Mouse (Mus musculus) ES-E14 (cell line): ENCODE measurements at regions not wholly inside any gene's neighbourhood (a gene's known extent, or its start where the extent isn't known, plus 50 kb on each side); places are given as distances from the start of the nearest gene placed in this dataset.

Experiments
- DNase-seq: peaks from one replicate; pipeline ENCODE4 v3.0.0-alpha.2; 2013; ENCODE audit warnings: low read depth, low spot score
- H3K27ac ChIP-seq: 2 replicates; pipeline ENCODE4 v1.5.1; 2012; ENCODE audit warnings: low read depth, mild to moderate bottlenecking, low read length, moderate library complexity, mixed read lengths; ENCODE audit not compliant: poor library complexity, insufficient read depth, severe bottlenecking
- H3K36me3 ChIP-seq: 2 replicates; pipeline ENCODE4 v1.6.1; 2012; ENCODE audit warnings: mild to moderate bottlenecking, low read length, moderate library complexity, mixed read lengths; ENCODE audit not compliant: control insufficient read depth, poor library complexity, insufficient read depth, severe bottlenecking
- H3K4me1 ChIP-seq, 2 experiments: fragments of 150-350 bp in 1 of 2; sonication (generic) in 1 of 2; 2 replicates each; pipeline ENCODE4 v1.6.1; 2012; ENCODE audit warnings: low read length in 2 of 2, mild to moderate bottlenecking in 1 of 2, mixed read lengths in 1 of 2; ENCODE audit not compliant: control insufficient read depth in 2 of 2, insufficient read depth in 2 of 2, poor library complexity in 1 of 2
- H3K4me3 ChIP-seq, 2 experiments: fragments of 150-350 bp in 1 of 2; sonication (generic) in 1 of 2; 2 replicates each; pipeline ENCODE4 v1.5.1; 2012; ENCODE audit warnings: low read length in 2 of 2, low read depth in 1 of 2, mild to moderate bottlenecking in 1 of 2, mixed read lengths in 1 of 2; ENCODE audit not compliant: insufficient read depth in 1 of 2, poor library complexity in 1 of 2, severe bottlenecking in 1 of 2
- H3K9ac ChIP-seq: 2 replicates; pipeline ENCODE4 v1.6.1; 2012; ENCODE audit warnings: low read depth, mild to moderate bottlenecking, low read length, mixed read lengths; ENCODE audit not compliant: poor library complexity, insufficient read depth, severe bottlenecking
- H3K9me3 ChIP-seq: fragments of 150-350 bp; sonication (generic); 2 replicates; pipeline ENCODE4 v1.6.1; 2012; ENCODE audit warnings: low read depth, mild to moderate bottlenecking, low read length; ENCODE audit not compliant: control insufficient read depth, insufficient read depth
- CHD2 ChIP-seq: IDR thresholded peaks from 2 replicates; pipeline ENCODE4 v1.6.1; 2014; ENCODE audit warnings: mild to moderate bottlenecking, low read depth, low read length, inconsistent platforms
- HCFC1 ChIP-seq: IDR thresholded peaks from 2 replicates; pipeline ENCODE4 v1.6.1; 2012; ENCODE audit warnings: low read length, inconsistent platforms, borderline replicate concordance; ENCODE audit not compliant: insufficient read depth
- MAFK ChIP-seq: IDR thresholded peaks from 2 replicates; pipeline ENCODE4 v1.6.1; 2014; ENCODE audit warnings: mild to moderate bottlenecking, low read depth, low read length, inconsistent platforms; ENCODE audit not compliant: insufficient read depth
- ZC3H11A ChIP-seq: IDR thresholded peaks from 2 replicates; pipeline ENCODE4 v1.6.1; 2012; ENCODE audit warnings: low read depth, mild to moderate bottlenecking, inconsistent platforms, low read length, borderline replicate concordance
- ZNF384 ChIP-seq: IDR thresholded peaks from 2 replicates; pipeline ENCODE4 v1.6.1; 2012; ENCODE audit warnings: low read depth, low read length, inconsistent platforms
- in situ Hi-C, 2 experiments: fragments of 600-800 bp; cut with MboI; formaldehyde crosslinking; loops; one replicate each; pipeline ENCODE4 v1.15.1; 2025; ENCODE audit warnings: low sequenced_read_pairs in 2 of 2, inconsistent platforms in 1 of 2; ENCODE audit not compliant: unreplicated experiment in 2 of 2

DNA sequence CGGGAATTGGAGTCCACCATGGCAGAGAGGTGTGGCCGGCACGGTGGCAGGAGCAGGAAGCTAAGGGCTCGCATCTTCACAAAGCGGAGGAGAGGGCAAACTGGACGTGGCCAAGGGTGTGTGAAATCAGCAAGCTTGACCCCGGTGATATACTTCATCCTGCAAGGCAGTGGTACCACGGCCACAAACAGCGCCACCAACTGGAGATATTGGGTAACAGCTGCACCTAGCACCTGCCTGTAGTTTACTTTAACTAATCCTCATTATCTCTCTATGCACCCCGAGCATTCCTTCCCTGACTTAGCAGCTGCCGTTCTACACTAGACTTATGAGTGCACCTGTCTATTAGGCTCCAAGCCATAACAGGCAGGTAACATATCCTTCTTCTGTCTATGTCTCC is 251.6 kb downstream of the Suds3 start:
- DNase-seq = no peak
- H3K4me1 ChIP-seq = no peaks in the 10 kb centered on the region
- H3K27ac ChIP-seq = no peak overlapping the region
- no peak overlapping the region for H3K9ac ChIP-seq
- no peaks in the 10 kb centered on the region for H3K9me3 ChIP-seq
- no peak for TF ChIP-seq MAFK
- no peak for TF ChIP-seq HCFC1
- TF ChIP-seq ZNF384 = no peak
- no peak overlapping the region for H3K4me3 ChIP-seq
- in situ Hi-C loops = no loop called here
- no peaks in the 10 kb centered on the region for H3K36me3 ChIP-seq

- no peak for DNase-seq
- no peak overlapping the region for H3K4me3 ChIP-seq
- in situ Hi-C loops = no loop called here
- H3K9me3 ChIP-seq = no peaks in the 10 kb centered on the region
- peaks cover 0 to 1% of the 10 kb centered on the region in 2 experiments; a peak in 1 of 4 replicates for H3K4me1 ChIP-seq
- no peak for TF ChIP-seq ZC3H11A
- no peak for TF ChIP-seq CHD2
- no peak for TF ChIP-seq MAFK
- TF ChIP-seq ZNF384 = no peak
- no peak for TF ChIP-seq HCFC1
- no peak overlapping the region for H3K27ac ChIP-seq
- no peaks in the 10 kb centered on the region for H3K36me3 ChIP-seq
- H3K9ac ChIP-seq = no peak overlapping the region
Observed at GRCm38 (mm10) chr5:116852691-116853090, 261.1 kb upstream of the Srrm4 start.

DNA sequence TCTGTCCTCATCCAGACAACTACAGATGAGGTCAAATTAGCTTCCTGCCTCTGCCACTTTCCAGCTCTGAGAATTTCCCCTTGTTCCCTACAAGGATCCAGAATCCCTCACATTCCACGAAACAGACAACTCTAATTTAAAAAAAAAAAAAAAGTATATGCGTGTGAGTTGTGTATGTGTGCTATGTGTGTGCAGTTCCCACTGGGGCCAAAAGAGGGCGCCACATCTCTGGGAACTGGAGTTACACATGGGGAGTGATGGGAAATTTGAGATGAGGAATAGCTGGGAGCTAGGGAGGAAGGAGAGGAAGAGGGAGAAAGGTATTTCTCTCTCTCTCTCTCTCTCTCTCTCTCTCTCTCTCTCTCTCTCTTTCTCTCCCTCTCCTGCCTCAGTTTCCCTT is 240.3 kb upstream of the Srrm4 start:
- H3K9ac ChIP-seq = no peak overlapping the region
- in situ Hi-C loops = no loop called here
- no peak for DNase-seq
- no peaks in the 10 kb centered on the region for H3K36me3 ChIP-seq
- H3K4me3 ChIP-seq = no peak overlapping the region
- H3K4me1 ChIP-seq = no peaks in the 10 kb centered on the region
- H3K9me3 ChIP-seq = no peaks in the 10 kb centered on the region
- TF ChIP-seq ZC3H11A = no peak
- TF ChIP-seq MAFK = no peak
- no peak for TF ChIP-seq HCFC1
- no peak for TF ChIP-seq CHD2
- TF ChIP-seq ZNF384 = peak; percentile 69
- H3K27ac ChIP-seq = no peak overlapping the region

DNA sequence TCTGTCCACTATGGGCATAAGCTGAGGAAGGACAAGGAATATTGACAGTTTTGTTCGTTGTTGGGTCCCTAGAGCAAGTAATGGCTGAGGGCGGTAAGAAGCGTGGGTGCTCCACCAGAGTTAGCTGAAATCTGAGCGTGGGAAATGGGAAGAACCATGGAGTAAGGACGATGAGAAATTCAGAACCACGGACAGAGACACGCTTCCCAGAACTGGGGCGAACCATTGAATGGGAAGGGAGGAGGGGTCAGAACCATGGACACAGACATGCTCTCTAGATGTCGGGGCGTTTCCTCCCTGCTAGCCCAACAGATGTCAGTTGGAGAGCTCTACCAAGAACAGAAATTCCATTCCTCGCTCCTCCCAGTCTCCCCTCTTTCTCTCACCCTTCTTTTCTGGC is 238.2 kb upstream of the Srrm4 start:
- H3K27ac ChIP-seq = no peak overlapping the region
- in situ Hi-C loops = no loop called here

DNA sequence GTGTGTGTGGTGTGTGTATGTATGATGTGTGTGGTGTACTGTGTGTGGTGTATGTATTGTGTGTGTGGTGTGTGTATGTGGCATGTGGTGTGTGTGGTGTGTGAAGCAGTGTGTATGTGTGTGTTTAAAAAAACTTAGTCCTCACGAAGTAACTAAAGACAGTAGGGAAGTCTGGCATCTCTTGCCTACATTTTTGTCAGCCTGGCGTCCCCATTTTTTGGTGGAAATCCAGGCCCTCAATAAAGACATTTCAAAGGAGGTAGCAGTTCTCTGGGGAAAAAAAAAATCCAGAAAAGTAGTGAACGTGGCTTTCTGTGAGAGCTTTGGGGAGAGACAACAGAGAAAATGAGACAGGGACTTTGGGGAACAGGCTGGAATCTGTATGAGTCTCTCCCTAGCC is 231.6 kb upstream of the Srrm4 start:
- no peak overlapping the region for H3K27ac ChIP-seq

More for the DNA sequence above, 238.2 kb upstream of the Srrm4 start:
- Histone ChIP-seq H3K9me3 (no peaks in the 10 kb centered on the region), H3K4me1 (no peaks in the 10 kb centered on the region), H3K4me3 (no peak overlapping the region), H3K9ac (no peak overlapping the region), H3K36me3 (no peaks in the 10 kb centered on the region)
- TF ChIP-seq CHD2 = no peak
- 0 out of 2 replicates have a peak, but pooled peaks have one; percentile 1 for TF ChIP-seq ZC3H11A
- peak; percentile 92 for DNase-seq

More for the DNA sequence above, 231.6 kb upstream of the Srrm4 start:
- Histone ChIP-seq H3K4me3 (no peak overlapping the region), H3K36me3 (no peaks in the 10 kb centered on the region), H3K4me1 (no peaks in the 10 kb centered on the region), H3K9me3 (no peaks in the 10 kb centered on the region), H3K9ac (no peak overlapping the region)
- DNase-seq = no peak
- no peak for TF ChIP-seq ZC3H11A
- TF ChIP-seq MAFK = no peak
- no peak for TF ChIP-seq HCFC1
- no peak for TF ChIP-seq CHD2
- TF ChIP-seq ZNF384 = no peak
- in situ Hi-C loops = no loop called here
